Mouse (Mus musculus) T-helper 1 cell (primary cell): ENCODE measurements around the gene Brd3.
"Not testable (repeated sequence)": the region's sequence is repeated elsewhere in the genome, so short reads cannot be mapped to it uniquely, and the experiment has no call there.

Experiments used
- in situ Hi-C: fragments of 300-600 bp; cut with MboI, MseI; formaldehyde crosslinking; loops from one replicate; pipeline ENCODE4 v1.15.1; 2025; ENCODE audit warnings: high pct_unique_total_duplicates

The Brd3 gene

GRCm38 (mm10) chr2:27512909-27513308, 5.4 kb upstream of the Brd3 start:
- in situ Hi-C loops, result no loop called here

GRCm38 (mm10) chr2:27510706-27511105, 3.2 kb upstream of the Brd3 start:
- in situ Hi-C loops, result no loop called here

- in situ Hi-C loops, result not testable (repeated sequence)
Observed at GRCm38 (mm10) chr2:27506658-27507057, 804 bp downstream of the Brd3 start.

GRCm38 (mm10) chr2:27505539-27505938, 1.9 kb downstream of the Brd3 start:
- in situ Hi-C loops, result no loop called here

- in situ Hi-C loops, result no loop called here
Observed at GRCm38 (mm10) chr2:27504113-27504885, 3.2 kb downstream of the Brd3 start.

GRCm38 (mm10) chr2:27496391-27497028, 11.0 kb downstream of the Brd3 start:
- in situ Hi-C loops, result no loop called here

- in situ Hi-C loops, result no loop called here
Observed at GRCm38 (mm10) chr2:27493971-27494370, 13.5 kb downstream of the Brd3 start.

GRCm38 (mm10) chr2:27490939-27491338, 16.5 kb downstream of the Brd3 start:
- in situ Hi-C loops, result no loop called here

- in situ Hi-C loops, result no loop called here
Observed at GRCm38 (mm10) chr2:27488362-27488761, 19.1 kb downstream of the Brd3 start.

- in situ Hi-C loops, result no loop called here
Observed at GRCm38 (mm10) chr2:27487336-27488049, 20.0 kb downstream of the Brd3 start.

GRCm38 (mm10) chr2:27486725-27487124, 20.7 kb downstream of the Brd3 start:
- in situ Hi-C loops, result no loop called here

GRCm38 (mm10) chr2:27482265-27482861, 25.1 kb downstream of the Brd3 start:
- in situ Hi-C loops, result no loop called here

GRCm38 (mm10) chr2:27480367-27480766, 27.1 kb downstream of the Brd3 start:
- in situ Hi-C loops, result no loop called here

GRCm38 (mm10) chr2:27479821-27480220, 27.6 kb downstream of the Brd3 start:
- in situ Hi-C loops, result no loop called here

GRCm38 (mm10) chr2:27476303-27477192, 30.9 kb downstream of the Brd3 start:
- in situ Hi-C loops, result no loop called here

- in situ Hi-C loops, result no loop called here
Observed at GRCm38 (mm10) chr2:27475495-27476302, 31.8 kb downstream of the Brd3 start.

- in situ Hi-C loops, result loop anchor here (5.0 kb wide), 1 partner anchor 38 kb away; no protein-coding TSS in a partner anchor
Observed at GRCm38 (mm10) chr2:27474621-27475484, 32.6 kb downstream of the Brd3 start.

- in situ Hi-C loops, result loop anchor here (5.0 kb wide), 1 partner anchor 37 kb away; no protein-coding TSS in a partner anchor
Observed at GRCm38 (mm10) chr2:27473911-27474310, 33.6 kb downstream of the Brd3 start.
